Mouse (Mus musculus): ENCODE data around the gene Zfp366. TPM values are rescaled to one million over a fixed set of nuclear protein-coding genes. Genes with fewer than 3 reads are reported as not detected.

The Zfp366 gene
- not detected for polyA plus RNA-seq (2012; fragmentation: generic; extraction: Trizol)
- long read RNA-seq, experiment 1: 0 reads
- long read RNA-seq, experiment 2: 0 reads

GRCm38 (mm10) chr13:99184155-99184886 lies at the start of gene Zfp366:
TSS of gene Zfp366 (plus strand) at chr13:99184823.
- Histone ChIP-seq H3K36me3 (ENCODE audit: control insufficient read depth, insufficient read depth) (no peaks in the 10 kb centered on the region), H3K79me3 (ENCODE audit: low read depth) (no peaks in the 10 kb centered on the region), H3K4me3 (ENCODE audit: insufficient read depth, poor library complexity, severe bottlenecking) (no peak within 1 kb of the TSS), H3ac (ENCODE audit: control insufficient read depth, insufficient read length, low read depth) (no peak within 1 kb of the TSS), H3K79me2 (ENCODE audit: control insufficient read depth, insufficient read depth) (no peaks in the 10 kb centered on the region), H3K27me3 (ENCODE audit: control insufficient read depth, insufficient read depth, insufficient read length) (no peaks in the 10 kb centered on the region)
- TF ChIP-seq MYOD1 (IDR thresholded peaks at IDR 0.05; ENCODE audit: control insufficient read depth, insufficient read length, low read depth) (no peak), CEBPB (IDR thresholded peaks at IDR 0.05; ENCODE audit: low read depth) (no peak), CTCF (IDR thresholded peaks at IDR 0.05; ENCODE audit: control insufficient read depth, insufficient read depth, insufficient read length) (no peak), MAX (IDR thresholded peaks at IDR 0.05) (no peak), MYOG (IDR thresholded peaks at IDR 0.05; ENCODE audit: control insufficient read depth, extremely low read depth, insufficient read length) (no peak), USF1 (IDR thresholded peaks at IDR 0.05; ENCODE audit: low read depth) (no peak), FOSL1 (IDR thresholded peaks at IDR 0.05; ENCODE audit: insufficient read depth, low read length, poor library complexity, severe bottlenecking) (no peak)

- TF ChIP-seq FOSL1 (IDR thresholded peaks at IDR 0.05; ENCODE audit: insufficient read depth, low read length, poor library complexity, severe bottlenecking) (no peak), USF1 (IDR thresholded peaks at IDR 0.05; ENCODE audit: low read depth) (no peak), CTCF (IDR thresholded peaks at IDR 0.05; ENCODE audit: control insufficient read depth, insufficient read depth, insufficient read length) (no peak), CEBPB (IDR thresholded peaks at IDR 0.05; ENCODE audit: low read depth) (no peak), MYOG (IDR thresholded peaks at IDR 0.05; ENCODE audit: control insufficient read depth, extremely low read depth, insufficient read length) (no peak), MYOD1 (IDR thresholded peaks at IDR 0.05; ENCODE audit: control insufficient read depth, insufficient read length, low read depth) (no peak), MAX (IDR thresholded peaks at IDR 0.05) (no peak)
- no peak overlapping the region for H3ac ChIP-seq (ENCODE audit: control insufficient read depth, insufficient read length, low read depth)
- no peaks in the 10 kb centered on the region for H3K27me3 ChIP-seq (ENCODE audit: control insufficient read depth, insufficient read depth, insufficient read length)
- no peaks in the 10 kb centered on the region for H3K36me3 ChIP-seq (ENCODE audit: control insufficient read depth, insufficient read depth)
- H3K4me3 ChIP-seq (ENCODE audit: insufficient read depth, poor library complexity, severe bottlenecking): no peak overlapping the region
- no peaks in the 10 kb centered on the region for H3K79me2 ChIP-seq (ENCODE audit: control insufficient read depth, insufficient read depth)
- H3K79me3 ChIP-seq (ENCODE audit: low read depth): no peaks in the 10 kb centered on the region
Observed at GRCm38 (mm10) chr13:99138351-99139255, 46.0 kb upstream of the Zfp366 start.

- no peak overlapping the region for H3ac ChIP-seq (ENCODE audit: control insufficient read depth, insufficient read length, low read depth)
- H3K4me3 ChIP-seq (ENCODE audit: insufficient read depth, poor library complexity, severe bottlenecking): no peak overlapping the region
- no peaks in the 10 kb centered on the region for H3K79me3 ChIP-seq (ENCODE audit: low read depth)
- no peaks in the 10 kb centered on the region for H3K36me3 ChIP-seq (ENCODE audit: control insufficient read depth, insufficient read depth)
- TF ChIP-seq MYOG (IDR thresholded peaks at IDR 0.05; ENCODE audit: control insufficient read depth, extremely low read depth, insufficient read length) (no peak), MYOD1 (IDR thresholded peaks at IDR 0.05; ENCODE audit: control insufficient read depth, insufficient read length, low read depth) (no peak), CTCF (IDR thresholded peaks at IDR 0.05; ENCODE audit: control insufficient read depth, insufficient read depth, insufficient read length) (no peak), USF1 (IDR thresholded peaks at IDR 0.05; ENCODE audit: low read depth) (peak; percentile 21)
- no peaks in the 10 kb centered on the region for H3K27me3 ChIP-seq (ENCODE audit: control insufficient read depth, insufficient read depth, insufficient read length)
- H3K79me2 ChIP-seq (ENCODE audit: control insufficient read depth, insufficient read depth): no peaks in the 10 kb centered on the region
Observed at GRCm38 (mm10) chr13:99146355-99146871, 38.2 kb upstream of the Zfp366 start.

GRCm38 (mm10) chr13:99147645-99148111 lies 36.9 kb upstream of the Zfp366 start:
- no peaks in the 10 kb centered on the region for H3K27me3 ChIP-seq (ENCODE audit: control insufficient read depth, insufficient read depth, insufficient read length)
- no peaks in the 10 kb centered on the region for H3K36me3 ChIP-seq (ENCODE audit: control insufficient read depth, insufficient read depth)
- H3K4me3 ChIP-seq (ENCODE audit: insufficient read depth, poor library complexity, severe bottlenecking): no peak overlapping the region
- TF ChIP-seq MYOG (IDR thresholded peaks at IDR 0.05; ENCODE audit: control insufficient read depth, extremely low read depth, insufficient read length) (no peak), CTCF (IDR thresholded peaks at IDR 0.05; ENCODE audit: control insufficient read depth, insufficient read depth, insufficient read length) (no peak), CEBPB (IDR thresholded peaks at IDR 0.05; ENCODE audit: low read depth) (no peak), FOSL1 (IDR thresholded peaks at IDR 0.05; ENCODE audit: insufficient read depth, low read length, poor library complexity, severe bottlenecking) (no peak), MYOD1 (IDR thresholded peaks at IDR 0.05; ENCODE audit: control insufficient read depth, insufficient read length, low read depth) (no peak), USF1 (IDR thresholded peaks at IDR 0.05; ENCODE audit: low read depth) (no peak), MAX (IDR thresholded peaks at IDR 0.05) (no peak)
- no peaks in the 10 kb centered on the region for H3K79me2 ChIP-seq (ENCODE audit: control insufficient read depth, insufficient read depth)
- no peaks in the 10 kb centered on the region for H3K79me3 ChIP-seq (ENCODE audit: low read depth)
- H3ac ChIP-seq (ENCODE audit: control insufficient read depth, insufficient read length, low read depth): no peak overlapping the region

GRCm38 (mm10) chr13:99149551-99150305 lies 34.9 kb upstream of the Zfp366 start:
- Histone ChIP-seq H3ac (ENCODE audit: control insufficient read depth, insufficient read length, low read depth) (no peak overlapping the region), H3K36me3 (ENCODE audit: control insufficient read depth, insufficient read depth) (no peaks in the 10 kb centered on the region), H3K79me3 (ENCODE audit: low read depth) (no peaks in the 10 kb centered on the region), H3K4me3 (ENCODE audit: insufficient read depth, poor library complexity, severe bottlenecking) (no peak overlapping the region), H3K27me3 (ENCODE audit: control insufficient read depth, insufficient read depth, insufficient read length) (no peaks in the 10 kb centered on the region), H3K79me2 (ENCODE audit: control insufficient read depth, insufficient read depth) (no peaks in the 10 kb centered on the region)
- no peak for TF ChIP-seq FOSL1 (IDR thresholded peaks at IDR 0.05; ENCODE audit: insufficient read depth, low read length, poor library complexity, severe bottlenecking)
- TF ChIP-seq CEBPB (IDR thresholded peaks at IDR 0.05; ENCODE audit: low read depth): no peak
- TF ChIP-seq MYOD1 (IDR thresholded peaks at IDR 0.05; ENCODE audit: control insufficient read depth, insufficient read length, low read depth): no peak
- no peak for TF ChIP-seq MYOG (IDR thresholded peaks at IDR 0.05; ENCODE audit: control insufficient read depth, extremely low read depth, insufficient read length)
- TF ChIP-seq USF1 (IDR thresholded peaks at IDR 0.05; ENCODE audit: low read depth): no peak
- TF ChIP-seq MAX (IDR thresholded peaks at IDR 0.05): no peak
- TF ChIP-seq CTCF (IDR thresholded peaks at IDR 0.05; ENCODE audit: control insufficient read depth, insufficient read depth, insufficient read length): no peak
